Mouse (Mus musculus): ENCODE measurements around the gene Zdhhc7. TPM values are rescaled to one million over a fixed set of nuclear protein-coding genes. Genes with fewer than 3 reads are reported as not detected.

The Zdhhc7 gene
- polyA plus RNA-seq, 1 experiment from 2014 or later: 28.3 TPM

DNA sequence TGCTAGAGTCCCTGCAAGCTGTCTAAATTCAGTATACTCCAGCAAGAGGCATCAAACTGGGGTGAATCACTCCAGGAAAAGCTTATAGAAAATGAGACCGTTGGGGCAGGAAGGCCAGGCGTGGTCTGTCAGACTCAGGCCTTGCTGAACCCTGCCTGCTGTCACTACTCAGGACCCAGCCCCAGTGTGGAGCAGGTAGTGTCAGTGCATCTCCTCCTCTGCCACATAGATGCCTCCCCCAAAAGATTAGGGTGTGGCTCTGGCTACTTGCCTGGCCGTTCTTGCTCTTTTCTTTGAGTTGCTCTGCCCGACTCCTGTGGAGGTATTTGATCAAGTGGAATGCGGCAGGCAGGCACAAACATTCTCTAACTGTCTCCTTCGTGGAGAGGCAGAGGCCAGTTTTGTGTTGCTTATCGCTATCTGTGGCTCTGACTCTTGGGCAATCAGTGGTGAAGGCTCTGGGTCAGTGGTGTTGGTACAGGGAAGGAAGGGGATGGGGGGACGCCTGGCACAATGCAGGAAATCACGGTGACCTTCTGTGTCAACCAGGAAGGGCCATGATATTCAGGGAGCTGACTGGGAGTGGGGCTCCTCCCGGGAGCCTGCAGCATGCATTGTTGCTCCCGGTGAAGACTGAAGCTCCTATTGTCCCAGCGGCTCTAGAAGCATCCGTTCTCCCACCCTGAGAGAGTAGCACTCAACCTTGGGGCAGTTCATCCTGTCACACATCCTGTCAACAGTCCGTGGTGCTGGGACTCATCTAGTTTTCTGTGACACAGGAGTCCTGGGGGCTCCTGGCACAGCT is 25.3 kb upstream of the Zdhhc7 start:
- DNase-seq (ENCODE audit: extremely low spot score, low spot score): no peak
- H3K9me3 ChIP-seq: no peaks in the 10 kb centered on the region; the same call in 1 of the 2 replicates
- H3K27ac ChIP-seq: peak overlapping the region; percentile 60
- H3K4me1 ChIP-seq: peaks cover 71% of the 10 kb centered on the region
- H3K36me3 ChIP-seq (replicated peaks): no peaks in the 10 kb centered on the region
- H3K4me3 ChIP-seq: no peak overlapping the region
- peaks cover 20% of the 10 kb centered on the region for H3K27me3 ChIP-seq (ENCODE audit: poor library complexity, severe bottlenecking)
- WGBS: 32% methylated on average over 14 of the region's 14 CpGs

DNA sequence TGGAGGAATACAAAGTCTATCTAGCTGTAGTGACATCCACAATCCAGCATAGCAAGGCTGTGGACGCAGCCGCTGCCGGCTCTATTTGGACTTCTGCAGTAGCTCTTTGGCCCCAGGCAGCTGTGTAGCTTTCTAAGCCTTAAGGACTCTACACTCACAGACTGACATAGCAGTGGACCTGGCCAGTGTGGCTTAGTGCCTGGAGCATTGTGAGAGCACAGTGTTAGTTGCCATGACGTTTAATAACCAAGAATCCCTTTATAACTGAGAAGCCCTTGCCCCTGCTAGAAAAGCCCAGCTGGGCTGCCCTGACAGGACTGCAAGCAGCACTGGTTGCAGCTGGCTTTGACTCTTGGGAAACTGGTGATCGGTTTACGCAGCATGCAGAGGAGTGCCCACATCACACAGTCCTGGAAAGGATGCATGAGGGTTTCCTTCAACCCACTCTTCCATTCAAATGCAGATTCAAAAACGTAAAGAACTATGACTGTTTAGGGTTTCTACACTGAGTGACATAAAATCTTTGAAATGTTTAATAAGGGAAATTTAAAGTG is 23.6 kb upstream of the Zdhhc7 start:
- peaks cover 62% of the 10 kb centered on the region for H3K4me1 ChIP-seq
- H3K27me3 ChIP-seq (ENCODE audit: poor library complexity, severe bottlenecking): peaks cover 20% of the 10 kb centered on the region
- no peak overlapping the region for H3K4me3 ChIP-seq
- no peaks in the 10 kb centered on the region; the same call in 1 of the 2 replicates for H3K9me3 ChIP-seq
- DNase-seq (ENCODE audit: extremely low spot score, low spot score): peak; percentile 39
- no peaks in the 10 kb centered on the region for H3K36me3 ChIP-seq (replicated peaks)
- peak overlapping the region; percentile 53 for H3K27ac ChIP-seq
- WGBS: 60% methylated on average over 7 of the region's 7 CpGs

DNA sequence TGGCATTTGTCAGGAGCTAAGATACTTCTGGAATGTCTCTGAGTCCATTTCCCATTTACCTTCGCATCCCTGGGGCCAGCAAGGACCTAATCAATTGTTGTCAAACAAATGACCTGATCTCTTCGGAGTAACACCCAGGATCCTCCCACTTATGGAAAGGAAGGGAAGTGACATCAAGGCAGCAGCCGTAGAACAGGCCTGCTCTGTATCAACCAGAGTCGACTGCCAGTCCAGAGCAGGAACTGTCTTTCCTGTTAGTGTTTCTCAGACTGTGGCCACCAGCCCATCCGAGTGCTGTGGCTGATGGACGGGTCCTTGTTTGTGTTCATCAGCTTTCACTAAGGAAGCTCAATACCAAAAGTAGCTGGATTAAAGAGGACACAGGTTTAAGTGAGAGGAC is 23.0 kb upstream of the Zdhhc7 start:
- Histone ChIP-seq H3K4me1 (peaks cover 55% of the 10 kb centered on the region), H3K36me3 (replicated peaks) (no peaks in the 10 kb centered on the region), H3K4me3 (no peak overlapping the region), H3K27ac (peak overlapping the region; percentile 53), H3K9me3 (no peaks in the 10 kb centered on the region; the same call in 1 of the 2 replicates), H3K27me3 (ENCODE audit: poor library complexity, severe bottlenecking) (peaks cover 24% of the 10 kb centered on the region)
- DNase-seq (ENCODE audit: extremely low spot score, low spot score): no peak
- 66% methylated on average over 6 of the region's 6 CpGs for WGBS

DNA sequence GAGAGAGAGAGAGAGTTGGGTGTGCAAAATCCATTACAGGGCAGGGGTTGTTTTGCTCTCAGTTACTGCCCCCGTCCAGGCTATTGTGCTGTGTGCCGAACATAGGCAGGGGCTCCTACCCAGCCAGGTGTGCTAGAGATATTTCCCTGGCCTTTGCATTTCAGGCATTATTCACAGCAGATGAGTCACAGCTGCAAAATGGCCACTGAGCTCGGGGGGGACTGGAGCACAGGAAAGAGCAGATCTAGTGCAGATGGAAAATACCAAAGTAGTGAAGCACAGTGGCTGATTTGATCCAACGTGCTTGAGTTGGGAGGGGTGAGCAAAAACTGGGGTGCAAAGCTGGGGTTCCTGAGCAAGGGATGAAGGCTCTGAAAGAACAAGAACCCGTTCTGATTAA is 19.7 kb upstream of the Zdhhc7 start:
- Histone ChIP-seq H3K36me3 (replicated peaks) (no peaks in the 10 kb centered on the region), H3K9me3 (0 out of 2 replicates have a peak, but pooled peaks cover 3% of the 10 kb centered on the region), H3K27ac (no peak overlapping the region), H3K4me3 (no peak overlapping the region), H3K4me1 (peaks cover 29% of the 10 kb centered on the region), H3K27me3 (ENCODE audit: poor library complexity, severe bottlenecking) (peaks cover 38% of the 10 kb centered on the region)
- 65% methylated on average over 5 of the region's 5 CpGs for WGBS
- no peak for DNase-seq (ENCODE audit: extremely low spot score, low spot score)

DNA sequence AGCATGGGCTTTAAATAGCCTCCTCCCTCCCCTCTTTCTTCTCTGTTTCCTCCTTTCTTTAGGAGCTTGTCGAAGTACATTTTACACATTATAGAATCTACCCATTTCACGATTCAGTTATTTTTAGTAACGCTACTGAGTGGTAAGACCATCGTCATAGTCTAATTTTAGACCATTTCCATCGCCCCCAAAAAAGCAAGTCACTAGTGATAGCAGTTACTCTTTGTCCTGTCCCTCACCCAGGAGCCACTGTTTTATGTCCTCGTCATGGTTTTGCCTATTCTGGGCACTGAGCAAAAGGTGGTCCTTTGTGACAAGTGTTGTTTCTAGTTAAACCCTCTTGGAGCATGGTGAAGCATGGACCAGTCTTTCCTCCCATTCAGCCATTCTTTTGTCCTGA is 18.6 kb upstream of the Zdhhc7 start:
- H3K36me3 ChIP-seq (replicated peaks): no peaks in the 10 kb centered on the region
- H3K9me3 ChIP-seq: 0 out of 2 replicates have a peak, but pooled peaks cover 4% of the 10 kb centered on the region
- H3K27ac ChIP-seq: no peak overlapping the region
- 84% methylated on average over 6 of the region's 6 CpGs for WGBS
- peaks cover 49% of the 10 kb centered on the region for H3K27me3 ChIP-seq (ENCODE audit: poor library complexity, severe bottlenecking)
- no peak for DNase-seq (ENCODE audit: extremely low spot score, low spot score)
- H3K4me3 ChIP-seq: no peak overlapping the region
- peaks cover 22% of the 10 kb centered on the region for H3K4me1 ChIP-seq

DNA sequence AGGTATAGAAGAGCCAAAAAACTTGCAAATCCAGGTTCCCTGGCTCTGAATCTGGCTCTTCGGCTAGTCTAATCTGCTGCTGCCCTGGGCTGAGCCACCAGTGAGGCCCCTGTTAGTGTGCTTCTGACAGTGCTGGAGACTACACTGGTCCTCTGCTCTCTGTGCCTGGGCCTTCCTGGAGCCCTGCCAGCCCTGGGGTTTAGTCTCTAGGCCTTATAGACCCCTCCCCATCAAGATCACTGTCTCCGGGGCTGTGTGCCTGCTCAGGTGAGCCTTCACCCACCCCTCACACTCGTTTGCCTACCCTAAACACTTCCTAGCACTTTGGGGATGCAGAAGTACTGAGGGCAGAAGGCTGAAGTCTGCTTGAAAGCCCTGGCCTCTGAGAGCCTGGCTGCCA is 18.1 kb upstream of the Zdhhc7 start:
- H3K27me3 ChIP-seq (ENCODE audit: poor library complexity, severe bottlenecking): peaks cover 54% of the 10 kb centered on the region
- peaks cover 22% of the 10 kb centered on the region for H3K4me1 ChIP-seq
- 0 out of 2 replicates have a peak, but pooled peaks cover 4% of the 10 kb centered on the region for H3K9me3 ChIP-seq
- no peak overlapping the region for H3K4me3 ChIP-seq
- DNase-seq (ENCODE audit: extremely low spot score, low spot score): no peak
- no peak overlapping the region for H3K27ac ChIP-seq
- WGBS: 72% methylated on average over 3 of the region's 3 CpGs
- no peaks in the 10 kb centered on the region for H3K36me3 ChIP-seq (replicated peaks)

DNA sequence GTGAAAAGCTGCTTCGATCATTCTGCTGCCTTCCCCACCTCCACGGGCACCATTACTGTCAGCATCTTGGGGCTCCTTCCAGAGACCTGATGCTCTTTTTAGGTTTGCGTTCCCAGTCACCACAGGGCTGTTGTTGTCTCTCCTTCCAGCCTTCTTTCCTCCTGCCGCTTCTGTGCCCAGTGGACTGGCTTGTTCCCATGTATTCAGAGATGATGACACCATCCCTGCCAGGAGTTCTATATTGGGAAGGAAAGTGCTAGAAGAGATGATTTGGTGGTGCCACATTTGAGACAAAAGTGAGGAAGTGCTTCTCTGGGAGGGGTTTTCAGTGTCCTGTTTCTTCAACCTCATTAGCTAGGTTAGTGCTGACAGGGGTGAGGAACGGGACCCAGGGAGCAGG is 17.6 kb upstream of the Zdhhc7 start:
- Histone ChIP-seq H3K36me3 (replicated peaks) (no peaks in the 10 kb centered on the region), H3K9me3 (0 out of 2 replicates have a peak, but pooled peaks cover 4% of the 10 kb centered on the region), H3K27me3 (ENCODE audit: poor library complexity, severe bottlenecking) (peaks cover 57% of the 10 kb centered on the region), H3K4me1 (peaks cover 22% of the 10 kb centered on the region), H3K27ac (no peak overlapping the region), H3K4me3 (no peak overlapping the region)
- no peak for DNase-seq (ENCODE audit: extremely low spot score, low spot score)
- WGBS: 90% methylated on average over 5 of the region's 5 CpGs

DNA sequence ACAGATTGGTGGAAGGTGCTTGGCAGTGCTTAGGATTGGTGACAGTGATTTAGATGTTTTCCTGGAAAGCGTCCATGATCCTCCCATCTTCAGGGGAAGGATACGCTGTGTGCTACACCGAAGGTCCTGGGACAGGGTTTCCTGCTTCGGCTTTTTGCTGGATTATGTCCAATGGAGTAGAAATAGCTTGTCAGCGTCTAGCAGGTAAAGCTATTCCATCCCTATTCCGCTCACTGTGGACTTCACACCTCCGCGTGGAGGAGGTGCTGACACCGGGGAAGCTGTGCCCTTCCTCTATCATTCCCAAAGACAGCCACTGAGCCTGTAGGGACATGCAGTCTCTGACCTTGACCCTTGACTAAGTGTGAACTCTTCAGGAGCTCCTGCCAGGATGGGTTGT is 16.9 kb upstream of the Zdhhc7 start:
- no peak for DNase-seq (ENCODE audit: extremely low spot score, low spot score)
- Histone ChIP-seq H3K4me1 (peaks cover 25% of the 10 kb centered on the region), H3K36me3 (replicated peaks) (no peaks in the 10 kb centered on the region), H3K9me3 (0 out of 2 replicates have a peak, but pooled peaks cover 4% of the 10 kb centered on the region), H3K27me3 (ENCODE audit: poor library complexity, severe bottlenecking) (peaks cover 56% of the 10 kb centered on the region), H3K4me3 (no peak overlapping the region), H3K27ac (no peak overlapping the region)
- 86% methylated on average over 9 of the region's 9 CpGs for WGBS

DNA sequence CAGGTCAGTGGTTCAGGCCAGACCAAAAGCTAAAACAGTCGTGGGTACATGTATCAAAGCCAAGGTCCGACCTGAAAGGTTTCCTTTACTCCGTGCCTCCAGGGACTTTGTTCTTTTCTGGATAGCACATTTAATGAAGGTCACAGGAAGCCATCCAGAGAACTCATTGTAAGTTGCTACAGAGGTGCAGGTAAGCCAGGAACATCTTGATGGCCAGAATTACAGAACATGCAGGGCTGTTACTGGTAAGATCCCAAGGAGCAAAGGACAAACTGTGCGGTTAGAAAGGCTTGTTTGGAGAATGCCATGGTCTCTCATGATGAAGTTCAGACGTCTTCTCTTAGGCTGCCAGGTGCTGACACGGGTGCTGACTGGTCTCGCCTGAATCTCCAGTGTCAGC is 15.3 kb upstream of the Zdhhc7 start:
- Histone ChIP-seq H3K36me3 (replicated peaks) (no peaks in the 10 kb centered on the region), H3K9me3 (0 out of 2 replicates have a peak, but pooled peaks cover 4% of the 10 kb centered on the region), H3K4me1 (peaks cover 31% of the 10 kb centered on the region), H3K27ac (no peak overlapping the region), H3K4me3 (no peak overlapping the region), H3K27me3 (ENCODE audit: poor library complexity, severe bottlenecking) (peaks cover 51% of the 10 kb centered on the region)
- WGBS: 84% methylated on average over 7 of the region's 7 CpGs
- no peak for DNase-seq (ENCODE audit: extremely low spot score, low spot score)

DNA sequence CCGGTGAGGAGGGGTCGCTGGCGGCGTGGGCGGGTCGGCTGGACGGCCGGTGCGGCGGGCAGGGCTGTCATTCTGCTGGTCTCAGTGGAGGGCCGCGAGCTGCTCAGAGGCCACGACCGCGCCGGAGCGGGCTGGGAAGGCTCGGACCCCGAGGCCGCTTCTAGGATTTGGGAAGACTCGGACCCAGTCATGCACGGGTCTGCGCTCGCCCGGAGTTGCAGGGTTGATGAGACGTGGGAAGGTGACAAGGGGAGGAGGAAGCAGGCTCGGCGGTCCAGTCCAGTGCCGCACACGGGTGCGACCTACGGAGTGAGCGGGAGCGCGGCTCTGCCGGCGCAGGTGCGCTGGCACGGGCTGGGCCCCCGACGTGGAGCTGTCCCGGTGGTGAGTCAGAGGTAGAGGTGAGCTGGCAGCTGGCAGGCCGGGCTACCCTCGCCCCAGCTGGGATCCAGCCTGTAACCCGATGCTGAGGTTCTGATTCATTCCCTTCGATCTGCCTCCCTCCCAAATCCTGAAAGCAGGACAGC is 13.1 kb upstream of the Zdhhc7 start:
- 3% methylated on average over 46 of the region's 46 CpGs for WGBS
- Histone ChIP-seq H3K27ac (peak overlapping the region; percentile 82), H3K36me3 (replicated peaks) (no peaks in the 10 kb centered on the region), H3K4me1 (peaks cover 33% of the 10 kb centered on the region), H3K4me3 (peak overlapping the region; percentile 62), H3K9me3 (0 out of 2 replicates have a peak, but pooled peaks cover 4% of the 10 kb centered on the region), H3K27me3 (ENCODE audit: poor library complexity, severe bottlenecking) (peaks cover 55% of the 10 kb centered on the region)
- no peak for DNase-seq (ENCODE audit: extremely low spot score, low spot score)

DNA sequence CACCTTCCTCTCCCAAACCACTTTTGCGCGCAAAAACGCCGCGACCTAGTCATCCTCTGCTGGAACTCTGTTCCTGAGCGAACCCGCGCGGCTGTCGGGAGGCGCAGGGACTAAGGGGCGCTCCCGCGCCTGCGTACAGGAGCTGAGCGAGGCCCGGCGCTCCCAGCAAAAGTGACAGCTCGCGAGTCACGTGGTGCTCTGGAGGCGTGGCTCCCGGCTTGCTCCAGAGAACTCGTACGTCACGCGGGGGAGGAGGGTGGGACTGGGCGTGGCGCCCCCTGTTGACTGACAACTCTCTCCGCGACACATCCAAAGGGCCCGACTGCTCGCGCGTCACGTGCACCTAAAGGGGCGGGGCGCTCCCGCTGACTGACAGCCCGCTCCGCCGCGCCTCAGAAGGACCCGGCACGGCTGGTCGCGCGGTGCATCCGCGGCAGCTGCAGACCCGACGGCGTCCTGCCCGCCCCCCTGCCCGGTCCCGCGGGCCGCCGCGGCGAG is 12.5 kb upstream of the Zdhhc7 start, which contains the start of gene 6430548M08Rik:
Gene 6430548M08Rik, plus strand, starts transcription at position 395 of the 498 bp plus-strand sequence.
- under 1% methylated on average over 61 of the region's 61 CpGs for WGBS
- Histone ChIP-seq H3K27me3 (ENCODE audit: poor library complexity, severe bottlenecking) (peaks cover 53% of the 10 kb centered on the region), H3K27ac (peak within 1 kb of the TSS; percentile 82), H3K4me3 (peak within 1 kb of the TSS; percentile 62), H3K36me3 (replicated peaks) (no peaks in the 10 kb centered on the region), H3K9me3 (0 out of 2 replicates have a peak, but pooled peaks cover 4% of the 10 kb centered on the region), H3K4me1 (peaks cover 33% of the 10 kb centered on the region)
- peak; percentile 100 for DNase-seq (ENCODE audit: extremely low spot score, low spot score)

DNA sequence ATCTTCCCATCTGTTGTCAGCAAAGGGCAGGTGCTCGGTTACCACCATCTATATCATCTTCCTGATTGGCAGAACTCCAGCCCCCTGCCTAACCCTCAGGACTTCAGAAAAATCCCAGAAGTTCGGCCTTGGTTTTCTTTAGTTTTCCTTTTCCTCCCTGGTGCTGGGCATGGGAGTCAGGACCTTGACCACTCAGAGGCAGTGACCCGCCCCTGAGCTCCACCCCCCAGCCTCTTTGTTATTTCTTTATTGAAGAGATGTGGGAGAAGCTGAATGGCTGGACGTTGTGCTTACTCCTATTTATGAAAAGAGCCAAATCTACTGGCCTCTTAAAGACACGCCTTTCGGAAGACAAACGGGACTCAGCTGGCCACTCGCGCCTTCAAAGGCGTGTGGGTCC is 12.0 kb upstream of the Zdhhc7 start:
- no peaks in the 10 kb centered on the region for H3K36me3 ChIP-seq (replicated peaks)
- peak overlapping the region; percentile 62 for H3K4me3 ChIP-seq
- H3K27ac ChIP-seq: peak overlapping the region; percentile 82
- 0 out of 2 replicates have a peak, but pooled peaks cover 4% of the 10 kb centered on the region for H3K9me3 ChIP-seq
- WGBS: 8% methylated on average over 10 of the region's 10 CpGs
- H3K4me1 ChIP-seq: peaks cover 33% of the 10 kb centered on the region
- no peak for DNase-seq (ENCODE audit: extremely low spot score, low spot score)
- peaks cover 50% of the 10 kb centered on the region for H3K27me3 ChIP-seq (ENCODE audit: poor library complexity, severe bottlenecking)
